Mouse (Mus musculus): ENCODE measurements around the gene Smgc.
"Not testable (repeated sequence)": the region's sequence is repeated elsewhere in the genome, so short reads cannot be mapped to it uniquely, and the experiment has no call there.

The Smgc gene

GRCm38 (mm10) chr15:91837965-91838364, at the start of gene Smgc:
TSS of gene Smgc (plus strand) at chr15:91838265.
- no peak for DNase-seq

GRCm38 (mm10) chr15:91788338-91788737, 49.7 kb upstream of the Smgc start:
- no peak for DNase-seq

DNA sequence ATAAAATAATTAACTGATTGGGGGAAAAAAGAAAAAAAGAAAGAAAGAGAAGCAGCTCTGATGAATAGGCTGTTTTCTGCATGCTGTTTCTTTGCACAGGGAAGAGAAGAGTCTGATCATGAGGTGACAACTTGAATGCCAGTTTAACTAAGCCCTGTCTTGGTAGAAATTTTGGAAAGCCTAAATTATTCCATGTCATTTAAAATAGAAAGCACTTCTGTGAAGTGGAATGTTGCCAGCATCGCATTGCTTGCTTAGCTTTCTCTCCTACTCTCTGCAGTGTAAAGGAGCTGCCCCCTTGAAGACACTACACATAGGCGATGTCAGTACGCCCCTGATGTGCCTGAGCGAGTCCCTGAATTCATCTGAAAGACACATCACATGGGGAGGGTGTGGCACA, 31.6 kb upstream of the Smgc start:
- no peak for DNase-seq

- no peak for DNase-seq
Measured at GRCm38 (mm10) chr15:91835319-91835718, 2.7 kb upstream of the Smgc start.

DNA sequence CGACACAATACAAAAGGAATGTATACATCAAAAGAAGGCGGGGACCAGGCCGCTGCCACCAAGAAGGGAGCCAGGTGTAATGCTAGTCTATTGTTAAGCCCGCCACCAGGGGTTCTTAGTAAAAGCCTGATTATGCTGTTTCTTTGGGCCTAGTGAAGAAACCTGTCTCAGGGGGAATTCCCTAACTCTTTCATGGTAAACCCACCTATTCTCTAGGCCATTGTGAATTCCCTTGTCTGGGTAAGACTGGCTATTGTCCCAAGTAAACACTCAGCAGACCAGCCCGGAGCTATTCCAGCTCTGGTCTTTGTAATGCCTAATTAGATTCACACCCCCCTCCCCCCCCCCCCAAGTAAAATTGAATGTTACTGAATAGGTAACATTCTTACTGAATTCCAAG, 26.1 kb downstream of the Smgc start:
- not testable (repeated sequence) for DNase-seq

DNA sequence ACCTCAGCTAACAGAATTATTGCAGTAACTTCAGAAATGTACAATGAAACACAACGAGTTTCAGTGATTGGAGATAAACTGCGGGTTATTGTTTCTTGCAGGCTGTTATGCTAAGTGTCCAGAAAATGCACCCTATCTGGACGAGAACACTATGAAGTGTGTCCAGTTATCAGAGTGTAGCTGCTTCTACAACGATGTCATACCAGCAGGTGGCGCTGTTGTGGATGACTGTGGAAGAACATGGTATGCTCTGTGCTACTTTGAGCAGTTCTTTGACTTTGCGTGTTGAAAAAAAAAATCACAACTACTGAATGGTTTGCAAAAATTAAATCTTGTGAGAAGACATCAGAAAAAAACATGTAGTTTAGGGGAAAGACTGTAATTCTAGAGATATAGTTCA, 62.2 kb downstream of the Smgc start:
- DNase-seq: no peak

- peak; percentile 42 to 66 for DNase-seq
Measured at GRCm38 (mm10) chr15:91907046-91907445, 69.0 kb downstream of the Smgc start.
